ENCODE assay signal across 14 mouse cellular contexts in the genomic region with DNA sequence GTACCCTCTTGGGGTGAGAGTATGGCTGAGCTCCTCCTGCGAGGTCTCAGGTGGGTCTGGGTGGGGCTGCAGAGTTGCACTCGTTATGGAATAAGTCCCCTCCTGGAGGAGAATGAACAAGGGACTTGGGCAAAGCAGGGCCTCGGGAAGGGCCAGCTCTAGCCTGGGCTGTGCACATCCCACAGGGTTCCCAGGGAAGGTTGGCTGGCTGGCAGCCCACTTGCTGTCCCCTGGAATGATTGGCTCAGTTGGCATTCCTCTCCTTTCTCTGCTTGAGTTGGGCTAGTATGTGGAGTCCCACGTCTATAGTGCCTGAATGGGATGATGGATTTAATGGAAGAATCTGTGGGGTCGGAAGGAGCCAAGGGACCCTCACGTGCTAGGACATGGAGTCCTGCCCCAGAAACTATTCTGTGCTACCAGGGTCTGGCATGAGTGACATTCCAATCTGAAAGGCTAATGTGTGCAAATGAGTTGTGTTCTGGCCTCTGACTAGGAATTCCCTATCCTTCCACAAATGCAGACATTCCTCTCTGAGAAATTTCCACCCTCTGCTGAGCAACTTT. TPM values are rescaled to one million over a fixed set of nuclear protein-coding genes. Genes with fewer than 3 reads are reported as not detected.
DNase-seq lines count a peak whose midpoint lies in the region; ATAC-seq and TF ChIP-seq lines count a peak whose summit lies in the region.
"Had no signal": no experiment of that assay in that cellular context is flagged by ENCODE, and none has a peak within 500 bp of the region (broad histone marks: within the 10 kb centered on the region; RNA-seq: fewer than 3 reads in every experiment).

No protein-coding gene starts in this region.

- H3K27ac ChIP-seq in heart, embryonic 16.5 days (ENCODE audit: low read length), result no peak overlapping the region
- H3K27ac ChIP-seq in left cerebral cortex, adult 2 months, result no peak overlapping the region; the same call in 1 of the 2 replicates
- H3K27ac ChIP-seq in forebrain, embryonic 16.5 days (ENCODE audit: low read length), result no peak overlapping the region
- H3K27ac ChIP-seq: intestine, embryonic 15.5 days had no signal

- WGBS in heart, embryonic 16.5 days, result 60% methylated on average over 6 of the region's 6 CpGs
- WGBS in forebrain, embryonic 16.5 days, result 62% methylated on average over 6 of the region's 6 CpGs

- no peaks in the 10 kb centered on the region for H3K36me3 ChIP-seq in heart, embryonic 16.5 days (ENCODE audit: control insufficient read depth, insufficient read depth)
- no peaks in the 10 kb centered on the region for H3K36me3 ChIP-seq in forebrain, embryonic 16.5 days (ENCODE audit: control insufficient read depth, insufficient read depth)
- H3K36me3 ChIP-seq: intestine, embryonic 15.5 days had no signal

- no peak overlapping the region for H3K4me3 ChIP-seq in heart, embryonic 16.5 days (ENCODE audit: low read length)
- no peak overlapping the region for H3K4me3 ChIP-seq in left cerebral cortex, adult 2 months
- no peak overlapping the region for H3K4me3 ChIP-seq in forebrain, embryonic 16.5 days (replicated peaks; ENCODE audit: low read length)
- H3K4me3 ChIP-seq: intestine, embryonic 15.5 days had no signal

- no peaks in the 10 kb centered on the region for H3K27me3 ChIP-seq in heart, embryonic 16.5 days (ENCODE audit: control insufficient read depth, insufficient read depth, low read length)
- no peaks in the 10 kb centered on the region for H3K27me3 ChIP-seq in forebrain, embryonic 16.5 days (replicated peaks; ENCODE audit: control insufficient read depth, insufficient read depth, low read length)
- H3K27me3 ChIP-seq: intestine, embryonic 15.5 days had no signal

- peaks cover 20% of the 10 kb centered on the region for H3K4me1 ChIP-seq in heart, embryonic 16.5 days (ENCODE audit: control insufficient read depth, insufficient read depth, low read length)
- H3K4me1 ChIP-seq in forebrain, embryonic 16.5 days (replicated peaks; ENCODE audit: control insufficient read depth, insufficient read depth, low read length), result no peaks in the 10 kb centered on the region
- H3K4me1 ChIP-seq: intestine, embryonic 15.5 days had no signal

- no peak overlapping the region for H3K9ac ChIP-seq in heart, embryonic 16.5 days (ENCODE audit: low read length)
- H3K9ac ChIP-seq in forebrain, embryonic 16.5 days (replicated peaks; ENCODE audit: low read depth, low read length), result no peak overlapping the region
- H3K9ac ChIP-seq: intestine, embryonic 15.5 days; lung, embryonic 14.5 days had no signal

- no peak overlapping the region for H3K4me2 ChIP-seq in heart, embryonic 16.5 days (ENCODE audit: low read depth, low read length)
- no peak overlapping the region for H3K4me2 ChIP-seq in forebrain, embryonic 16.5 days (ENCODE audit: low read length)
- H3K4me2 ChIP-seq: intestine, embryonic 15.5 days; lung, embryonic 14.5 days had no signal

- TF ChIP-seq CTCF in left cerebral cortex, adult 2 months (IDR thresholded peaks at IDR 0.05), result no peak

- ATAC-seq in heart, embryonic 16.5 days (replicated peaks; ENCODE audit: extremely low read depth, insufficient read depth, low FRiP score), result 0 out of 2 replicates have a peak, but pooled peaks have one; percentile 46
- peak; percentile 65 for ATAC-seq in forebrain, embryonic 16.5 days
- ATAC-seq: intestine, embryonic 15.5 days had no signal

- no peak for DNase-seq in heart, adult 18-20 months
- peak; percentile 17 for DNase-seq in left cerebral cortex, postnatal 4 days
- no peak for DNase-seq in left cerebral cortex, adult 2 months (ENCODE audit: extremely low spot score in 1 of 2, low spot score in 2 of 2)
- DNase-seq in kidney, postnatal 4 days, result peak; percentile 8 to 25
- no peak for DNase-seq in spleen, adult 18-20 months
- DNase-seq: cerebellum, adult 18-20 months; liver; lung, embryonic 14.5 days; thymus, adult 2 months had no signal

- intact Hi-C loops in left cerebral cortex, postnatal 4 days (cut with DNase I), result loop anchor here (2.0 kb wide), 1 partner anchor 25 kb away; no protein-coding TSS in a partner anchor
- intact Hi-C loops in left cerebral cortex, adult 2 months (cut with DNase I), result no loop called here

- H3K9me3 ChIP-seq in heart, embryonic 16.5 days (replicated peaks; ENCODE audit: control insufficient read depth, low read length), result no peaks in the 10 kb centered on the region; the same call in 1 of the 2 replicates
- no peaks in the 10 kb centered on the region for H3K9me3 ChIP-seq in forebrain, embryonic 16.5 days (ENCODE audit: control insufficient read depth, low read length)
- H3K9me3 ChIP-seq: intestine, embryonic 15.5 days had no signal

RNA-seq across cellular contexts. Expression of a gene that starts 7.5 kb away (rescaled TPM):
- polyA plus RNA-seq in heart, embryonic 16.5 days (2015; fragmentation: Nextera tagmentation; extraction: Ambion mirVana), result 0.22 TPM in 1 of 2 replicates, not detected in the other
- total RNA-seq in heart, adult 18-20 months (2021), result 1 to 10 TPM in 1 of 2 experiments, under 1 TPM in 1; 0.59 to 1.2 TPM
- total RNA-seq in left cerebral cortex, postnatal 4 days (2021), result 1 to 10 TPM in 1 of 2 experiments, under 1 TPM in 1; 0.42 to 1.2 TPM
- 1 to 10 TPM; 1.3 to 2.2 TPM for total RNA-seq in left cerebral cortex, adult 2 months (2021)
- polyA plus RNA-seq in forebrain, embryonic 16.5 days (2015; fragmentation: Nextera tagmentation; extraction: Ambion mirVana), result 0.08 TPM in 1 of 2 replicates, not detected in the other
- total RNA-seq: granulocyte monocyte progenitor cell, adult 5-6 weeks; megakaryocyte, adult 5-6 weeks had no signal

RNA-seq across cellular contexts. Expression of a gene that starts 51.6 kb away (rescaled TPM):
- 11.7 and 12.0 TPM in 2 replicates for polyA plus RNA-seq in heart, embryonic 16.5 days (2015; fragmentation: Nextera tagmentation; extraction: Ambion mirVana)
- under 1 TPM; 0.57 to 0.90 TPM for total RNA-seq in heart, adult 18-20 months (2021)
- total RNA-seq in left cerebral cortex, postnatal 4 days (2021), result 1 to 10 TPM; 4.1 to 4.4 TPM
- 1 to 10 TPM in 1 of 2 experiments, under 1 TPM in 1; 0.63 to 1.2 TPM for total RNA-seq in left cerebral cortex, adult 2 months (2021)
- 10.3 and 10.4 TPM in 2 replicates for polyA plus RNA-seq in forebrain, embryonic 16.5 days (2015; fragmentation: Nextera tagmentation; extraction: Ambion mirVana)

Comparison
In these comparisons a context has a peak if more than half of its experiments do, and no peak if none do; other contexts are left out.
1. DNase-seq: peak in left cerebral cortex, postnatal 4 days (single experiment) and kidney, postnatal 4 days (2 of 2); none in heart, adult 18-20 months (0 of 2), left cerebral cortex, adult 2 months (0 of 2) and spleen, adult 18-20 months (0 of 2).